Mouse (Mus musculus) spleen, adult 2 months (tissue): ENCODE measurements around the gene Crxos.

Experiments used
- CTCF ChIP-seq: fragments of 200-500 bp; IDR thresholded peaks from 2 replicates; pipeline ENCODE4 v1.5.1; 2011; ENCODE audit warnings: mild to moderate bottlenecking, inconsistent platforms; ENCODE audit not compliant: insufficient read depth, insufficient read length, insufficient replicate concordance; ENCODE audit errors: extremely low read depth
- POLR2A ChIP-seq: fragments of 200-500 bp; IDR thresholded peaks from 2 replicates; pipeline ENCODE4 v1.6.1; 2011; ENCODE audit warnings: low read depth, low read length, inconsistent platforms

GRCm38 (mm10) chr7:15859657-15860056 lies 22.8 kb upstream of the Crxos start:
- no peak for TF ChIP-seq POLR2A
- TF ChIP-seq CTCF = no peak
